Mouse (Mus musculus): ENCODE measurements at regions not wholly inside any gene's neighbourhood (a gene's known extent, or its start where the extent isn't known, plus 50 kb on each side); places are given as distances from the start of the nearest gene placed in this dataset.

- DNase-seq (ENCODE audit: low read depth): no peak
Observed at GRCm38 (mm10) chr14:25295688-25296350, 163.2 kb upstream of the Zmiz1 start.

DNA sequence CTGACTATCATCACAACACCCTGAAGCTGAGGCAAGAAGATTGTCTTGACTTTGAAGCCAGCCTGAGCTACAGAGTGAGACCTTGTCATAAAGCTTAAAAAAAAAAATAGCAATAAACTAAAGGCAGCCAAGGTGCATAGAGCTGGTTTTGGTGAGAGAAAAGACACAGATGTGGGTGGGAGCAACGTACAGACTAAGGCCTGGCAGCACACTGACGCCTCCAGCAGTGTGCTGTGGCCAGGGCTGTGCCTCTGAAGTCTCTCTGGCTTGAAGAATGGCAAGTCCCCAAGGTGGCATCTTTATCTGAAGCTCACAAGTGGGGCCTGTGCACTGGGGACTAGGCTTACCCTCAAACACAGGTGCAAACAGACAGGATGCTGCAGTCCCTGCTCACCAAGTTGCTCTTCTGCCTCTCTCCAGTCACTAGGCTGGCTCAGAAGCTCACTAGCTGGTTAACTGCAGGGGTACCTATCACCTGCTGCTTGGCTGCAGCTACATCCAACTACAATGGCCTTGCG lies 159.3 kb upstream of the Zmiz1 start:
- DNase-seq (ENCODE audit: low read depth): no peak

DNA sequence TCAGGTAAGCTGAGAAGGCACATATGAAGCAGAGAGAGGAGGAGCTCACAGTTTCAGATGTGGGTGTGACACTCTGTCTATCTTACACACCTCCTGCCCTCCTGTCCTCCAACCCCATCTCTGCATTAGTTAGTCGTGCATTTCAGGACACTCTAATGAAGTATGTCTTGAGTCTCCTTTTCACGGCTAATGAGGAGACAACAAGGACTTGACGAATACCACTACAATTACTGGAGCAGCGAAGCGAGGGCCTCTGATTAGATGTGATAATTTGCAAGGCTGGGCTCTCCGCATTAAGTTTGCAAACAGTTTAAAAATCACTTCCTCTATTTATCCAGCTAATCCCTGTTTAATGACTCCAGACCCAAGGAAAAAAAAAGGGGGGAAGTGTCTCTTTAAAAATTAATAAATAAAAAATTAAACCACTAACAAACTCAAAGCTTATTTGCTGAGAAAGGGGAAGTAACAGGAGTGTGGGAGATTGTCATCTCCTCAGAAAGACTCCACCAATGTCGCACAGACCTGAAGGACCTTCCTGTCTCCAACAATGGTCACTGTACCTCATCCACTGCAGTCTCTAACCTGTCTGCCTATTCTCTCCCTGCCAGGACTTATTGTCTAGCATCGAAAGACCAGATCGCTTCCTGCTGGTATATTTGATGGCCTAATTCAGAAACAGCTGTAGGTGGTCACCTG lies 157.5 kb upstream of the Zmiz1 start:
- DNase-seq (ENCODE audit: low read depth): no peak

DNA sequence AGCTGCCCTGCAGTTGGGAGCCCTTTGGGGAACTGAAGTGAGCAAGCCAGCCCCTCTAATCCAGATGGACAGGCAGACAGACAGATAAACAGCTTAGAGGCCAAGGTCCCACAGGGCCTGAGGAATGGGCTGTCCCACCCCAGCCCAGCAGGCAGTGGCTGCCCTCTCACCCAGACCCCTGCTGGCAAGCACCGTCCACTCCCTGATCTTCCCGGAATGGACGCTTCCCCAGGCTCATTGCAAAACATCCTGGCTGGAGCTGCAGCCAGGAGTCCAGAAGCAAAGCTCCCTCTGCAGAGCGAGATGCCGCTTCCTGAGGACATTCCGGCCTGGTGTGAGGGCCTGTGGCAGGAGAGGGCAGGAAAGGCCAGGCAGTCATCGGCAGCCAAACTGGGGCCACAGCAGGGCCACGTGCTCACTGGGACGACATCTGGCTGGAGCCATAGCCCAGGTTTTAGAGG lies 154.6 kb upstream of the Zmiz1 start:
- no peak for DNase-seq (ENCODE audit: low read depth)

DNA sequence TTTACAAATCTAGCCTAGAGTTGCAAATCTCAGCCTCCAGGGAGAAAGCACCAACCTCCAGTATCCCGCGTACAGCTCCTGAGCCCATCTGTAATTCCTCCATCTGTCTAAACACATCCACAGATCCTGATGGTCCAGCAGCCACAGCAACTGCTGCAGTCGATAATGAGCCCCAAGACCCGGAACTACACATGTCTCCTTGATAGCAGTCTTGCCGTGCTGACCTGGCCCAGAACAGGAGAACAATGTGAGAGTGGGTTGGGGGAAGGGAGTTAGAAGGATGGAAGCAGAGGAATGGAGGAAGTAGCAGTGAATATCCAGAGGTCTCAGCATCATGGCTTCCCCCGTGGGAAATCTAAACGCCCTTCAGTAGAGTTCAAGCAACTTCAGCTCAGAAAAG lies 152.8 kb upstream of the Zmiz1 start:
- DNase-seq (ENCODE audit: low read depth): no peak

DNA sequence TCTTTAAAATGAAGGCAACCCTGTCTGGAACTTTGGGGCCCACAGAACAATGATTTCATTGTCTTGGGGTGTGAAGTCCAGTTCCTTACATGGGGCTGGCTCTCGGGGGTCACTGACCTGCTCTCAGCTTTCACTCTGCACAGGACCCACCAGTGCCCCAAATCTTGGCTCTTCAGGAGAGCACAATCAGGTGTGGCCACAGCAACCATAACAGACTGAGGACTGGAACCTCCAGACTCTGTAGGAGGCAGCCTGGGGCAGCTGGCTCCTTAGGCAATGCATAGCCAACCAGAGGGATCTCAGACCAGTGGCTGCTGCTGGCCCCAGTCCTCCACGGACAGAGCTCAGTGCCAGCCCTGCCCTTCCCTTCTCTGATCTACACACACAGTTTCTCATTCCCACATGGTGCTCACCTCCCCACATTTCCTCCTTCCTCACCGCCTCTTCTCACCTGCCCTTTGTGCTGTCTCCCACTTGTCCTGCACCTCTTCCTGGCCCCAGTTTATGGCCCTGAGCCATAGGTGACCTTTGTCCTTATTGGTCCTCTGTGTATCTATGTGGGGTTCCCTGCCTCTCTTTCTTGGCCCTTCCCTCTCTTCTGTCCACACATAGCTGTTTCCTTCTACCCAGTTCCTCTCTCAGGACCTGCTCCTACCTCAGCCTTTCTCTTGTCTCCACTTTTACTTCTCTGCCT lies 151.9 kb upstream of the Zmiz1 start:
- DNase-seq (ENCODE audit: low read depth): no peak

DNA sequence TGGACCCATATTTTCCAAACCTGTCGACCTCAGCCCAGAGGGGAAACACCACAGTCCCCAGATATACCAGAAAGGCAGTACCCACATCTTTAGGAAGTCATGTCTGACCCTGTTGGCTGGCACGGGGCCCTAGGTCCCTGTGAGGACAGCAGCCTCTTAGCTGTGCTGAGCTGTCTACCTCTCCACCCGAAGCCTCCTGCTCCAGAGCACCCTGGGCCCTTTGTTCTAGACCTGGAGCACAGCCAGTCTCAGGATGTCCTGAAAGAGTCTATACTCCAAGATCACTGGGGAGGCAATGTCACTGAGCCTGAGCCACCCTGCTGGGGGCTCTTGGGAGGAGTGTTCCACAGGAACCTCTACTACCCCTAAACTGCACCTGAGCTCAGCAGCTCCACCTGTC lies 150.9 kb upstream of the Zmiz1 start:
- no peak for DNase-seq (ENCODE audit: low read depth)

- DNase-seq (ENCODE audit: low read depth): no peak
Observed at GRCm38 (mm10) chr14:25310671-25311151, 148.3 kb upstream of the Zmiz1 start.

DNA sequence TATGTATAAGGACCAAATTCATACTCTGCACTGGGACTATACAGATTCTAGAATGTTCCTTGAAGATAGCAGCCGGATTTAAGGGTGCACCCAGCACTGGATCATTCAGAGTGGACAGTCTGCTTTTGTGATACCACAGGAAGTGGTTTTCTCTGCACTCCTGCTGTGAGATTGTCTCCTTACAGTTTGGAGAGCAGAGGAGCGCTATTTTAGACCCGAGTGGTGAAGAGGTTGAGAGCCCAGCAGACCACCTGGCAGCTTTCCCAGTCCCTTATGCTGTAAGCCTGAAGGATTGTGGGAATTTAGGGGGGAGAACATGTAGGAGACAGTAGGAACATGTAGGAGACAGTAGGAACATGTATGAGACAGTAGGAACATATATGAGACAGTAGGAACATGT lies 147.5 kb upstream of the Zmiz1 start:
- DNase-seq (ENCODE audit: low read depth): no peak

DNA sequence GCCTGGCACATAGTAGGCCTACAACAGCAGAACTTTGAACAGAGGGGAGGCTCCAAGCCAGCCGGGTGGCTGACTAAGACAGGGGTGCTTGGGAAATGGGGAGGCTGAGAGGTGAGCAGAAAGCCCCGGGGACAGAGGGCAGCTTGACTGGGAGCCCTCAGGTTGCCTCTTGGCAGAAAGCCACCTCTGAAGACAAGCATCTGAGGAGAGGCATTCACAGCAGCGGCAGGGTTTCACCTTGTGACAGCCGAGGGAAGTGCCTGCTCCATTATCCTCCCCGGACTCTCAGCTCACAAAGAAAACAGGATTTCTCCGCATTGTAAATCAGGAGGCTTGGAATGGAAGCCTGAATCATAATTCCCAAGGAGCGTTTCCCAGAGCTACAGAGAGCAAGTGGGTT lies 146.8 kb upstream of the Zmiz1 start:
- DNase-seq (ENCODE audit: low read depth): no peak

GRCm38 (mm10) chr14:25312814-25313426 lies 146.1 kb upstream of the Zmiz1 start:
- no peak for DNase-seq (ENCODE audit: low read depth)

GRCm38 (mm10) chr14:25313693-25314240 lies 145.2 kb upstream of the Zmiz1 start:
- DNase-seq (ENCODE audit: low read depth): no peak

GRCm38 (mm10) chr14:25316491-25316890 lies 142.5 kb upstream of the Zmiz1 start:
- DNase-seq (ENCODE audit: low read depth): no peak

DNA sequence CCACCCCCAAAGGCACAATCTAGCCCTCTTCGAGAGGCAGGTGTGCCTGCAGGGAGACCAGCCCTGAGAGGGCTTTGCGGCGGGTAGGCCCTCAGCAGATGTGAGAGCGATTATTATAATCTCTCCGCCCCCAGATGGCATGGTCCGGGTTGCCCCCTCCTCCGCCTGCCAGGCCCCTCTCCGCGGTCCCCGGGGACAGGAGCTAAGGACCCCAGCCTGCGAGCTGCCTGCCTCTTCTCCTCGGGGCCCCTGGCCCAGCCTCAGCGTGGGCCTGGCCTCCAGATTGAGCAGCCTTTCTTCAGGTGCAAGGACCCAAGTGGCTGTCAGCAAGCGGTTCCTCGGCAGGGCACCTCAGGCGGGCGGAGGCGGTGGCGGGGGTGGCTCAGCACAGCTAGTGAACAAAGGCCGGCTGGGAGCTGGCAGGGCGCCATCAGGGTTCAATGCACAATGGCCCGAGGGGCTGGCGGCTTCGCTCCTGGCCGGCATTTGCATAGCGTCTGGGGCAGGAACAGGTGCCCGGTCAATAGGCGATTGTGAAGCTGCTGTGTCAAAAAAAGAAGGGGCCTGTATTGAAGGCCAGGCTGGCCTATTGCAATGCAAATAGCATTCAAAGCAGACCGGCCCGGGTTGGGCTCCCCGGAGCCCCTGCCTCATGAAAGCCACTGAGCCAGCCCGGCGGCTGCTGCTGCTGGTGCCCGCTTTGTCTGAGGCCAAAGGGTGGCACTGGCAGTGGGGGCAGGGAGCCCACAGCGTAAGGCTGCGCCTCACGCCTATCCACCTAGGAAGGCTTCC lies 141.1 kb upstream of the Zmiz1 start:
- DNase-seq (ENCODE audit: low read depth): no peak

- no peak for DNase-seq (ENCODE audit: low read depth)
Observed at GRCm38 (mm10) chr14:25318909-25319308, 140.1 kb upstream of the Zmiz1 start.

GRCm38 (mm10) chr14:25320141-25320540 lies 138.8 kb upstream of the Zmiz1 start:
- DNase-seq (ENCODE audit: low read depth): no peak

DNA sequence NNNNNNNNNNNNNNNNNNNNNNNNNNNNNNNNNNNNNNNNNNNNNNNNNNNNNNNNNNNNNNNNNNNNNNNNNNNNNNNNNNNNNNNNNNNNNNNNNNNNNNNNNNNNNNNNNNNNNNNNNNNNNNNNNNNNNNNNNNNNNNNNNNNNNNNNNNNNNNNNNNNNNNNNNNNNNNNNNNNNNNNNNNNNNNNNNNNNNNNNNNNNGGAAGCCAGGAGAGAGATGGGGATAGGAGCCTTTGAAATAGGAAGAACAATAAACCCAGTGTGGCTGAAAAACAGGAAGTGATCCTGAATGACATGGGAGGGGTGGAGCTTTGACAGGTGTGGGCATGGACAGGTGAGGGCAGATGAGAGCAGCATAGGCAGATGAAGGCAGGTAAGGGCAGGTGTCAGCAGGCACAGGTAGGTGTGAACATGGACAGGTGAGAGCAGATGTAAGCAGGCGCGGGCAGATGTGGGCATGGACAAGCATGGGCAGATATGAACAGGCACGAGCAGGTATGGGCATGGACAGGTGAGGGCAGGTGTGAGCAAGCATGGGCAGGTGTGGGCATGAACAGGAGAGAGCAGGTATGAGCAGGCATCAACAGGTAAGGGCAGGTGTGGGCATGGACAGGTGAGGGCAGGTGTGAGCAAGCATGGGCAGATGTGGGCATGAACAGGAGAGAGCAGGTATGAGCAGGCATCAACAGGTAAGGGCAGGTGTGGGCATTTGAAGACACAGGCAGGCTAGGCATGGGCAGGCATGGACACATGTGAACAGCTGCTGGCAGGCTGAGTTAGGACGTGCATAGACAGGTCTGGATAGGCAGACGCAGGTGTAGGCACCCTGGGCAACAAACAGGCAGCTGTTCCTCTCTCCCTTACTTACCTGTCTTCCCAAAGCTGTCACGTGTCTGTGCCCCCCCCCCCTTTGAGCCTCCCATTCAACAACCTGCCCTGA lies 135.2 kb upstream of the Zmiz1 start:
- DNase-seq (ENCODE audit: low read depth): no peak

DNA sequence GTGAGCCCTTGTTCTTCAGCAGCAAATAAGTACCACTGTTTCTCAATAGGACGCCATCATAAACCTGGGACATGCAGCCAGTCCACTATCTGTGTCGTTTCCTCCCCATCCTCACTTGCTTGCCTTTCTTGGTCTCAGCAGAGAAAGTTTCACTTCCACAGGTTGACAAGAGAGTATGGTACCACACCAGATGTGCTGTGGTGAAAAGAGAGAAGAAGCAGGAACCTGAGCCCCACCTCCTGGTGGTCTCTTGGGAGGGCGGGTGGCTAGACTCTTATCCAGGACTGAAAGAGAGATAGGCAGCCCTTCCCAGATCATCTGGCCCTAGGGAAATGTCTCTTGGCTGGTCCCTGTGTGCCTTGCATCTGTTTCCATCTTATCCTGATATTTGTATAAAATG lies 133.1 kb upstream of the Zmiz1 start:
- no peak for DNase-seq (ENCODE audit: low read depth)

GRCm38 (mm10) chr14:25328230-25328629 lies 130.8 kb upstream of the Zmiz1 start:
- DNase-seq (ENCODE audit: low read depth): no peak

DNA sequence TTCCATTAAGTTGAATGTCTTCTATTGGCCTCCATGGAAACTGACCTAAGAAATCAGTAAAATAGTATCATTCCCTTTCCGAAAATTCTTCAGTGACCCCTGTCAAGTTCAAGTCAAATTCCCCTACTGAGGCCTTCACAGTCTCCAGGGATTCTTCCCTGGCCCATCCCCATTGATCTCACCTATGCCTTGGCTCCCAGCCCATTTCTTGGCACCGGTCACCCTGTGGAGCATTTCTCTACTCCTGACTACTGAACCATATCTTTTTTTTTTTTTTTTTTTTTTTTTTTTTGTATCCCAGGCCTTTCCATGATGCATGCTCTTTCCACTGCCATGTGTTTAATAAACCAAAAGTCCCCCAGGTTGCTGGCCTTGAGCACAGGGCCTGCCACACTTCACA lies 124.8 kb upstream of the Zmiz1 start:
- no peak for DNase-seq (ENCODE audit: low read depth)

Measured in c-Kit-positive CD71-negative TER-119-negative erythroid progenitor cells, embryonic 14.5 days (primary cell).